Mouse (Mus musculus) limb, embryonic 10.5 days (tissue): Measurements from ENCODE around the gene Kif20b. TPM values are rescaled to one million over a fixed set of nuclear protein-coding genes. Genes with fewer than 3 reads are reported as not detected.

Experiments used
- DNase-seq: peaks from one replicate; pipeline ENCODE4 v3.0.0-alpha.2; 2017; ENCODE audit warnings: low spot score
- H3K27ac ChIP-seq: fragments of 300-500 bp; sonication (generic); 2 replicates; pipeline ENCODE4 v1.5.1; 2016; ENCODE audit warnings: mild to moderate bottlenecking
- H3K27me3 ChIP-seq: fragments of 300-500 bp; sonication (generic); 2 replicates; pipeline ENCODE4 v1.6.1; 2016; ENCODE audit warnings: low read depth, mild to moderate bottlenecking; ENCODE audit not compliant: poor library complexity, severe bottlenecking
- H3K36me3 ChIP-seq: fragments of 300-500 bp; sonication (generic); 2 replicates; pipeline ENCODE4 v1.6.1; 2016; ENCODE audit warnings: mild to moderate bottlenecking, moderate library complexity
- H3K4me1 ChIP-seq: fragments of 300-500 bp; sonication (generic); 2 replicates; pipeline ENCODE4 v1.6.1; 2016
- H3K4me3 ChIP-seq: fragments of 300-500 bp; sonication (generic); 2 replicates; pipeline ENCODE4 v1.5.1; 2016; ENCODE audit warnings: mild to moderate bottlenecking, moderate library complexity
- H3K9me3 ChIP-seq: fragments of 300-500 bp; sonication (generic); replicated peaks from 2 replicates; pipeline ENCODE4 v1.6.1; 2016; ENCODE audit warnings: mild to moderate bottlenecking
- WGBS: fragments of 180-500 bp; shearing (Covaris S2); methylation state at CpG from one replicate; pipeline ENCODE4 v1.1.7; 2016; 5-methylcytosine and 5-hydroxymethylcytosine counted together
- polyA plus RNA-seq: library from polyadenylated mRNA; unstranded; fragments of >200 nt; fragmentation: Nextera tagmentation; extraction: Ambion mirVana; gene quantifications from 2 replicates; pipeline ENCODE4 v1.2.1, GENCODE M21; 2016

The Kif20b gene
- polyA plus RNA-seq, 1 experiment from 2014 or later: 98.8 TPM

GRCm38 (mm10) chr19:34897082-34897965 is 24.8 kb upstream of the Kif20b start:
- H3K4me1 ChIP-seq: no peaks in the 10 kb centered on the region
- no peak overlapping the region for H3K27ac ChIP-seq
- no peak for DNase-seq
- no peaks in the 10 kb centered on the region for H3K27me3 ChIP-seq
- WGBS: 92% methylated on average over 15 of the region's 15 CpGs
- H3K9me3 ChIP-seq: no peaks in the 10 kb centered on the region
- no peaks in the 10 kb centered on the region for H3K36me3 ChIP-seq
- H3K4me3 ChIP-seq: no peak overlapping the region

GRCm38 (mm10) chr19:34898941-34899340 is 23.2 kb upstream of the Kif20b start:
- H3K4me3 ChIP-seq: no peak overlapping the region
- no peak overlapping the region for H3K27ac ChIP-seq
- 90% methylated on average over 4 of the region's 4 CpGs for WGBS
- no peaks in the 10 kb centered on the region for H3K4me1 ChIP-seq
- no peaks in the 10 kb centered on the region for H3K36me3 ChIP-seq
- H3K9me3 ChIP-seq: no peaks in the 10 kb centered on the region; the same call in 1 of the 2 replicates
- H3K27me3 ChIP-seq: no peaks in the 10 kb centered on the region
- DNase-seq: no peak

DNA sequence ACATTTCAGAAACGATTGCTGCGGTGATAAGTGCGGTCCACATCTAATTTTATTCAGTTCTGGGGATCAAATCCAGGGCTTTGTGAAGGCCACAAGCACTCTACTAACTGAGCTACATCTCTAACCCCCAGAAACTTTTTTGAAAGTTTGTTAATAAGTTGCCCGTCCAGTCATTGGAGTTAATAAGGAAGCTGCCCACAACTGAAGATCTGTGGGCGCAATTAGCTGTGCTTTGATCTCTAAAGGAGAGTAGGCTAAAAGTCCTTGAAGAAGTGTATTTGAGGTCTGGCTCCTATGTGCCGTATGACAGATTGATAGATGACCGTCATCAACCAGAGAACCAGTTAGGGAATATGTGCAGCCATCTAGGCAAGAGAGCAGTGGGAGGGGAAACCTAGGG is 20.9 kb upstream of the Kif20b start:
- H3K27me3 ChIP-seq: no peaks in the 10 kb centered on the region
- H3K4me1 ChIP-seq: no peaks in the 10 kb centered on the region
- no peaks in the 10 kb centered on the region for H3K36me3 ChIP-seq
- no peaks in the 10 kb centered on the region; the same call in 1 of the 2 replicates for H3K9me3 ChIP-seq
- 74% methylated on average over 7 of the region's 7 CpGs for WGBS
- H3K4me3 ChIP-seq: no peak overlapping the region
- no peak for DNase-seq
- H3K27ac ChIP-seq: no peak overlapping the region

DNA sequence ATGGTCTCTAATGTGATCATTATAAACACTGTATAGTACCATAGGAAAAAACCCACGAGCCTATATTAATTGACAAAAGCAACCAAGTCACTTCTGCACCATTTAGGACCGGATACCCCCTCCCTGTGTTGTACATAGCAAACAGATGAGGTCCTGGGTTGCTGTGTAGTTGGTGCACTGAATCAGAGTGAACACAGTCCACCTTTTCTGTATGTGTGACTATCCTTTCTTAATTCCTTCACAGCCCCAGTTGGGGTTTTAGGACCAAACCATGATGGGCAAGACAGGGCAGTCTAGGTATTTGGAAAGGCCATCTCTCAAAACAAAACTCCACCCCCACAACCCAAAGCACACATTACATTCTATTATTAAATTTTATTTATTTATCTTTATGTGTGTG is 20.4 kb upstream of the Kif20b start:
- Histone ChIP-seq H3K27ac (no peak overlapping the region), H3K36me3 (no peaks in the 10 kb centered on the region), H3K4me3 (no peak overlapping the region), H3K27me3 (no peaks in the 10 kb centered on the region), H3K4me1 (no peaks in the 10 kb centered on the region), H3K9me3 (no peaks in the 10 kb centered on the region; the same call in 1 of the 2 replicates)
- 59% methylated on average over 2 of the region's 2 CpGs for WGBS
- DNase-seq: no peak

DNA sequence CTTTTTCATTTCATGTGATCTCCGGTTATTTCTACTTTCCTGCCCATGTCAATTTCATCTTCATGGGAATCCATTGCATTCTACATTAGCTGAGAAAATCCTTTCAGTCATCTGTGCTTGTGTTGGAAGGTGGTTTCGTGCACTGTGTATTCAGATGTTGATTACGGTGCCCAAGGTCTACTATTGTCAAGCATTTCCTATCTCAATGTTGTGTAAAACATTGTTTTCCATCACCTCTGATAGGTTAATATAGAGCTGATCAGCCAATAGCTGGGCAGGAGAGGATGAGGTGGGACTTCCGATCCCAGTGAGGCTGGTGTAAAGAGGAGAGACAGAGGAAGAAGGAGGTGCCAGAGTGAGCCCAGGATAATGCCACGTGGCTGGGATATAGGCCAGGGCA is 18.1 kb upstream of the Kif20b start:
- no peak for DNase-seq
- H3K9me3 ChIP-seq: no peaks in the 10 kb centered on the region; the same call in 1 of the 2 replicates
- WGBS: 86% methylated on average over 5 of the region's 5 CpGs
- H3K27ac ChIP-seq: no peak overlapping the region
- H3K4me1 ChIP-seq: peaks cover 11% of the 10 kb centered on the region
- H3K4me3 ChIP-seq: no peak overlapping the region
- no peaks in the 10 kb centered on the region for H3K36me3 ChIP-seq
- no peaks in the 10 kb centered on the region for H3K27me3 ChIP-seq

- 97% methylated on average over 7 of the region's 7 CpGs for WGBS
- H3K27me3 ChIP-seq: no peaks in the 10 kb centered on the region
- H3K27ac ChIP-seq: no peak overlapping the region
- no peak for DNase-seq
- peaks cover 11% of the 10 kb centered on the region for H3K4me1 ChIP-seq
- no peak overlapping the region for H3K4me3 ChIP-seq
- H3K36me3 ChIP-seq: no peaks in the 10 kb centered on the region
- no peaks in the 10 kb centered on the region; the same call in 1 of the 2 replicates for H3K9me3 ChIP-seq
Observed at GRCm38 (mm10) chr19:34905424-34905823, 16.7 kb upstream of the Kif20b start.

GRCm38 (mm10) chr19:34906772-34907171 is 15.4 kb upstream of the Kif20b start:
- no peak overlapping the region for H3K27ac ChIP-seq
- no peaks in the 10 kb centered on the region; the same call in 1 of the 2 replicates for H3K9me3 ChIP-seq
- H3K27me3 ChIP-seq: no peaks in the 10 kb centered on the region
- no peak for DNase-seq
- peaks cover 11% of the 10 kb centered on the region for H3K4me1 ChIP-seq
- H3K36me3 ChIP-seq: no peaks in the 10 kb centered on the region
- WGBS: 86% methylated on average over 5 of the region's 5 CpGs
- H3K4me3 ChIP-seq: no peak overlapping the region

GRCm38 (mm10) chr19:34912366-34912765 is 9.8 kb upstream of the Kif20b start:
- no peak for DNase-seq
- Histone ChIP-seq H3K4me1 (peaks cover 11% of the 10 kb centered on the region), H3K36me3 (no peaks in the 10 kb centered on the region), H3K27ac (no peak overlapping the region), H3K27me3 (no peaks in the 10 kb centered on the region), H3K9me3 (no peaks in the 10 kb centered on the region), H3K4me3 (no peak overlapping the region)

GRCm38 (mm10) chr19:34920066-34920465 is 2.1 kb upstream of the Kif20b start:
- Histone ChIP-seq H3K27me3 (no peaks in the 10 kb centered on the region), H3K36me3 (peaks cover 10% of the 10 kb centered on the region), H3K27ac (no peak overlapping the region), H3K4me1 (no peaks in the 10 kb centered on the region; the same call in 1 of the 2 replicates), H3K4me3 (no peak overlapping the region), H3K9me3 (no peaks in the 10 kb centered on the region)
- WGBS: 93% methylated on average over 4 of the region's 4 CpGs
- no peak for DNase-seq

DNA sequence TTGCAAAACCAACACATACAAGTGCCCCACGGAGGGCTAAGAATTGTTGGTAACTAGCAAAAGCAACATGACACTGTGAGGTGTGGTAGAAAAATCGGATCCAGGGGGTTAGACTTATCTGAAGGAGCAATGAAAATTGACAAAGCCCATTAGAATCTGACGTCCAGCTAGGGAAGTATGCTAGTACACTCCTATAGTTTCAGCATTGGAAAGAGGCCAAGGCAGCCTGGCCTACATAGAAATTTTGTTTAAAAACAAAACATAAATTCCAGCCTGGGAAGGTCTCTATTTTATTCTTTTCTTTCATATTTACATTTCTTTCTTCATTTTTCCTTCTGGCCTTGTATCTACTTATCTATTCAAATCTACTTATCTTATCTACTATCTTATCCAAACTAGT is 1.6 kb upstream of the Kif20b start:
- no peak for DNase-seq
- Histone ChIP-seq H3K36me3 (peaks cover 14% of the 10 kb centered on the region), H3K27me3 (no peaks in the 10 kb centered on the region), H3K4me1 (no peaks in the 10 kb centered on the region; the same call in 1 of the 2 replicates), H3K9me3 (no peaks in the 10 kb centered on the region), H3K27ac (no peak overlapping the region), H3K4me3 (no peak overlapping the region)
- WGBS: 87% methylated on average over 3 of the region's 3 CpGs

DNA sequence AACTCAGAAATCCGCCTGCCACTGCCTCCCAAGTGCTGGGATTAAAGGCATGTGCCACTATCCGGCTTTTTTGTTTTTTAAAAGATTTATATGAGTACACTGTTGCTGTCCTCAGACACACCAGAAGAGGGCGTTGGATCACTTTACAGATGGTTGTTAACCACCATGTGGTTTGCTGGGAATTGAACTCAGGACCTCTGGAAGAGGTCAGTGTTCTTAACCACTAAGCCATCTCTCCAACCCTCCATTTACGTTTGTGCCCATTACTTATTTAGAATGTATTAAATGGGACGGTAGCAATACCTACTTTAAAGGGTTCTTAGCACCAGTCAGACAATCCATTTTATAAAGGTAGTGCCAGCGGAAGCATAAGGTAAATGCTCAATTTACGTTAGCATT is 909 bp upstream of the Kif20b start:
- DNase-seq: no peak
- 27% methylated on average over 7 of the region's 7 CpGs for WGBS
- peaks cover 21% of the 10 kb centered on the region for H3K36me3 ChIP-seq
- H3K4me3 ChIP-seq: peak overlapping the region; percentile 90
- H3K9me3 ChIP-seq: no peaks in the 10 kb centered on the region
- no peaks in the 10 kb centered on the region; the same call in 1 of the 2 replicates for H3K4me1 ChIP-seq
- H3K27me3 ChIP-seq: no peaks in the 10 kb centered on the region
- H3K27ac ChIP-seq: peak overlapping the region; percentile 93; the same call in 1 of the 2 replicates

DNA sequence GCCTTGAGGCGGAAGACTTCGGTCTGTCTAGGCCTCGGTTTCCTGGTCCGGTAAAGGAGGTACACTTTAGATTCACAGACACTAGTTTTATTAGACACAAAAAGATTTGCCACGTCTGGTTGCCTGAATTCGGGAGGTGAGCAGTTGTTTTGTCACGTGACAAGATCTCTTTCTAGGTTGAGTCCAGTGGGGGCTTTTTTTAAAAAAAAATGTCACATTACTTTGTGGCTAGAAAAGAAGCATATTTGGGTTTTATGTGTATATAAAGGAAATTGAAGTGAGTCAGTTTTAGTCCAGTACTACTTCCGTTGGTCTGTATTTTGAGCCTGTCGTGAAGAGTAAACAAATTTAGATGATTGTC is 422 bp downstream of the Kif20b start:
- DNase-seq: no peak
- Histone ChIP-seq H3K9me3 (no peaks in the 10 kb centered on the region), H3K4me1 (no peaks in the 10 kb centered on the region; the same call in 1 of the 2 replicates), H3K27me3 (no peaks in the 10 kb centered on the region), H3K27ac (peak overlapping the region; percentile 93), H3K36me3 (peaks cover 33% of the 10 kb centered on the region), H3K4me3 (peak overlapping the region; percentile 90)
- 1% methylated on average over 9 of the region's 9 CpGs for WGBS

- Histone ChIP-seq H3K27ac (no peak overlapping the region), H3K4me3 (no peak overlapping the region), H3K4me1 (no peaks in the 10 kb centered on the region), H3K9me3 (no peaks in the 10 kb centered on the region), H3K27me3 (no peaks in the 10 kb centered on the region), H3K36me3 (peaks cover 96% of the 10 kb centered on the region)
- DNase-seq: no peak
- 97% methylated on average over 1 of the region's 1 CpGs for WGBS
Observed at GRCm38 (mm10) chr19:34947206-34947605, 25.0 kb downstream of the Kif20b start.
